Mouse (Mus musculus): ENCODE measurements around the gene P2ry13. TPM values are rescaled to one million over a fixed set of nuclear protein-coding genes. Genes with fewer than 3 reads are reported as not detected.

Gene P2ry13
- total and polyA plus RNA-seq, 3 experiments = 0.08 to 1.2 (median 1.2) TPM

- no peak for TF ChIP-seq NRF1 (IDR thresholded peaks at IDR 0.05; ENCODE audit: low read depth, low read length)
- TF ChIP-seq JUND (conservative IDR thresholded peaks at IDR 0.05; ENCODE audit: low read depth, low read length) = peak; percentile 64
- TF ChIP-seq RCOR1 (conservative IDR thresholded peaks at IDR 0.05; ENCODE audit: low read depth, low read length) = no peak
- peak; percentile 89; the same call in 1 of the 2 replicates for TF ChIP-seq MEF2A (IDR thresholded peaks at IDR 0.05; ENCODE audit: borderline replicate concordance, low read depth, low read length)
- peak; percentile 69; the same call in 1 of the 2 replicates for TF ChIP-seq IRF4 (IDR thresholded peaks at IDR 0.05; ENCODE audit: low read depth, low read length)
- no peak for TF ChIP-seq TCF12 (IDR thresholded peaks at IDR 0.05; ENCODE audit: low read depth, low read length)
- no peak for TF ChIP-seq ZC3H11A (IDR thresholded peaks at IDR 0.05; ENCODE audit: low read depth, low read length)
- no peak for TF ChIP-seq ZKSCAN1 (IDR thresholded peaks at IDR 0.05; ENCODE audit: borderline replicate concordance, low read depth, low read length)
- TF ChIP-seq UBTF (IDR thresholded peaks at IDR 0.05; ENCODE audit: low read depth, low read length) = no peak
- TF ChIP-seq E2F4 (IDR thresholded peaks at IDR 0.05; ENCODE audit: insufficient replicate concordance, low read depth, low read length) = no peak
- TF ChIP-seq EP300 (IDR thresholded peaks at IDR 0.05; ENCODE audit: low read length) = peak; percentile 56; the same call in 1 of the 2 replicates
- no peak for TF ChIP-seq POLR2AphosphoS2 (IDR thresholded peaks at IDR 0.05; ENCODE audit: low read depth, low read length)
- no peak for TF ChIP-seq PAX5 (IDR thresholded peaks at IDR 0.05; ENCODE audit: low read length)
- no peak; the same call in 1 of the 2 replicates for TF ChIP-seq BHLHE40 (IDR thresholded peaks at IDR 0.05; ENCODE audit: low read depth, low read length)
- TF ChIP-seq ETS1 (conservative IDR thresholded peaks at IDR 0.05; ENCODE audit: low read depth, low read length) = 0 out of 2 replicates have a peak, but pooled peaks have one; percentile 36
- no peak for TF ChIP-seq MAFK (IDR thresholded peaks at IDR 0.05; ENCODE audit: insufficient replicate concordance, low read length)
- no peak for TF ChIP-seq POLR2A (IDR thresholded peaks at IDR 0.05; ENCODE audit: low read depth, low read length)
- no peak for TF ChIP-seq MAX (IDR thresholded peaks at IDR 0.05; ENCODE audit: low read length)
- peak; percentile 73; the same call in 1 of the 2 replicates for TF ChIP-seq JUN (IDR thresholded peaks at IDR 0.05; ENCODE audit: insufficient read depth, low read depth, low read length)
- no peak overlapping the region for H3K4me3 ChIP-seq (replicated peaks in 1 of 3; ENCODE audit: low read depth in 2 of 3, low read length in 2 of 3, poor library complexity in 1 of 3)
- DNase-seq (ENCODE audit: extremely low read depth) = no peak
- H3K79me2 ChIP-seq (replicated peaks; ENCODE audit: control insufficient read depth, extremely low read depth, insufficient read depth, poor library complexity, severe bottlenecking) = no peaks in the 10 kb centered on the region
- H3K4me2 ChIP-seq (ENCODE audit: insufficient read depth, low read depth, poor library complexity, severe bottlenecking) = no peak overlapping the region
- no peaks in the 10 kb centered on the region for H3K9me3 ChIP-seq (replicated peaks; ENCODE audit: low read length)
- in situ Hi-C loops (cut with MboI; ENCODE audit: low pct_ligation_motif_present, low pct_unique_long_range_greater_than_20kb, low sequenced_read_pairs) = no loop called here
- dilution Hi-C loops (cut with MboI; ENCODE audit: extremely low pct_ligation_motif_present, extremely low pct_unique_long_range_greater_than_20kb, low sequenced_read_pairs) = no loop called here
- H3K27ac ChIP-seq (ENCODE audit: insufficient read depth, low read depth) = no peak overlapping the region
- peaks cover 14 to 59% of the 10 kb centered on the region in 2 experiments for H3K4me1 ChIP-seq (ENCODE audit: control insufficient read depth in 1 of 2, insufficient read depth in 2 of 2)
- H3K36me3 ChIP-seq (replicated peaks in 1 of 2; ENCODE audit: control insufficient read depth in 1 of 2, insufficient read depth in 1 of 2, low read length in 1 of 2) = no peaks in the 10 kb centered on the region
- H3K9ac ChIP-seq (ENCODE audit: insufficient read depth, low read depth) = no peak overlapping the region
- no peaks in the 10 kb centered on the region for H3K27me3 ChIP-seq (replicated peaks)
These were observed 11.6 kb upstream of the P2ry13 start for GRCm38 (mm10) chr3:59222303-59222702.

DNA sequence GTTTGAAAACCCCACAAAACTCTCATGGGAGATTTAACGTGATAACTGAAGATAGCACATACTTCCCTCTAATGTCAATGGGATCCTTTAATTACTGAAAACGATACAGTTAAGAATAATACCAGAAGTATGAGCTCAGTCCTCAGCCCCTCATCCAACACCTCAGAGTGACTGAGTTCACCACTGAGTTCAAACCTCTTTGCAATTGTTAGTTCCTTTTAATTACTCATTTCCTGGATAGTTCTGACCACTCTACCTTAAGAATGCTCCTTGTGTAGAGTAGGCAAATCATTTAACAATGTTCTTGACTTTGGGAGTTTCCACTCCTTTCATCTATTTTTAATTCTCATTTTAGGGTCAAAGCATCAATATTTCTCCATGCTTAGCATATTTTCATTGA lies 8.6 kb upstream of the P2ry13 start:
- Histone ChIP-seq H3K27ac (ENCODE audit: insufficient read depth, low read depth) (no peak overlapping the region), H3K9me3 (replicated peaks; ENCODE audit: low read length) (no peaks in the 10 kb centered on the region), H3K4me3 (replicated peaks in 1 of 3; ENCODE audit: low read depth in 2 of 3, low read length in 2 of 3, poor library complexity in 1 of 3) (no peak overlapping the region), H3K27me3 (replicated peaks) (no peaks in the 10 kb centered on the region), H3K9ac (ENCODE audit: insufficient read depth, low read depth) (no peak overlapping the region), H3K79me2 (replicated peaks; ENCODE audit: control insufficient read depth, extremely low read depth, insufficient read depth, poor library complexity, severe bottlenecking) (no peaks in the 10 kb centered on the region), H3K4me2 (ENCODE audit: insufficient read depth, low read depth, poor library complexity, severe bottlenecking) (no peak overlapping the region), H3K4me1 (ENCODE audit: control insufficient read depth in 1 of 2, insufficient read depth in 2 of 2) (peaks cover 6 to 40% of the 10 kb centered on the region in 2 experiments; a peak in 3 of 4 replicates), H3K36me3 (replicated peaks in 1 of 2; ENCODE audit: control insufficient read depth in 1 of 2, insufficient read depth in 1 of 2, low read length in 1 of 2) (no peaks in the 10 kb centered on the region)
- in situ Hi-C loops (cut with MboI; ENCODE audit: low pct_ligation_motif_present, low pct_unique_long_range_greater_than_20kb, low sequenced_read_pairs) = no loop called here
- dilution Hi-C loops (cut with MboI; ENCODE audit: extremely low pct_ligation_motif_present, extremely low pct_unique_long_range_greater_than_20kb, low sequenced_read_pairs) = no loop called here
- peak; percentile 54 for DNase-seq (ENCODE audit: extremely low read depth)
- TF ChIP-seq JUN (IDR thresholded peaks at IDR 0.05; ENCODE audit: insufficient read depth, low read depth, low read length) (peak; percentile 36; the same call in 1 of the 2 replicates), HCFC1 (IDR thresholded peaks at IDR 0.05; ENCODE audit: low read depth, low read length) (no peak), JUND (conservative IDR thresholded peaks at IDR 0.05; ENCODE audit: low read depth, low read length) (peak; percentile 40; the same call in 1 of the 2 replicates), EP300 (IDR thresholded peaks at IDR 0.05; ENCODE audit: low read length) (peak; percentile 70), MEF2A (IDR thresholded peaks at IDR 0.05; ENCODE audit: borderline replicate concordance, low read depth, low read length) (peak; percentile 60), BHLHE40 (IDR thresholded peaks at IDR 0.05; ENCODE audit: low read depth, low read length) (peak; percentile 59), IRF4 (IDR thresholded peaks at IDR 0.05; ENCODE audit: low read depth, low read length) (peak; percentile 73), NRF1 (IDR thresholded peaks at IDR 0.05; ENCODE audit: low read depth, low read length) (no peak)

All from CH12.LX (cell line).